Mouse (Mus musculus) heart, embryonic 10.5 days (tissue): ENCODE measurements around the gene Boc. TPM values are rescaled to one million over a fixed set of nuclear protein-coding genes. Genes with fewer than 3 reads are reported as not detected.

Experiments used
- DNase-seq: peaks from one replicate; pipeline ENCODE4 v3.0.0-alpha.2; 2017; ENCODE audit warnings: low spot score
- H3K27ac ChIP-seq: fragments of 300-500 bp; sonication (generic); 2 replicates; pipeline ENCODE4 v1.5.1; 2016; ENCODE audit warnings: mild to moderate bottlenecking
- H3K27me3 ChIP-seq: fragments of 300-500 bp; sonication (generic); 2 replicates; pipeline ENCODE4 v1.6.1; 2016; ENCODE audit warnings: mild to moderate bottlenecking; ENCODE audit not compliant: poor library complexity, insufficient read depth, severe bottlenecking
- H3K36me3 ChIP-seq: fragments of 300-500 bp; sonication (generic); 2 replicates; pipeline ENCODE4 v1.6.1; 2016; ENCODE audit warnings: mild to moderate bottlenecking, moderate library complexity
- H3K4me1 ChIP-seq: fragments of 300-500 bp; sonication (generic); 2 replicates; pipeline ENCODE4 v1.6.1; 2016; ENCODE audit warnings: mild to moderate bottlenecking
- H3K4me3 ChIP-seq: fragments of 300-500 bp; sonication (generic); 2 replicates; pipeline ENCODE4 v1.5.1; 2016; ENCODE audit warnings: mild to moderate bottlenecking, moderate library complexity
- H3K9me3 ChIP-seq: fragments of 300-500 bp; sonication (generic); 2 replicates; pipeline ENCODE4 v1.6.1; 2016; ENCODE audit warnings: mild to moderate bottlenecking, moderate library complexity
- WGBS: fragments of 180-500 bp; shearing (Covaris S2); methylation state at CpG from one replicate; pipeline ENCODE4 v1.1.7; 2016; 5-methylcytosine and 5-hydroxymethylcytosine counted together
- polyA plus RNA-seq: library from polyadenylated mRNA; unstranded; fragments of >200 nt; fragmentation: Nextera tagmentation; extraction: Ambion mirVana; gene quantifications from 2 replicates; pipeline ENCODE4 v1.2.1, GENCODE M21; 2016

The Boc gene
- polyA plus RNA-seq, 1 experiment from 2014 or later = 8.7 TPM

DNA sequence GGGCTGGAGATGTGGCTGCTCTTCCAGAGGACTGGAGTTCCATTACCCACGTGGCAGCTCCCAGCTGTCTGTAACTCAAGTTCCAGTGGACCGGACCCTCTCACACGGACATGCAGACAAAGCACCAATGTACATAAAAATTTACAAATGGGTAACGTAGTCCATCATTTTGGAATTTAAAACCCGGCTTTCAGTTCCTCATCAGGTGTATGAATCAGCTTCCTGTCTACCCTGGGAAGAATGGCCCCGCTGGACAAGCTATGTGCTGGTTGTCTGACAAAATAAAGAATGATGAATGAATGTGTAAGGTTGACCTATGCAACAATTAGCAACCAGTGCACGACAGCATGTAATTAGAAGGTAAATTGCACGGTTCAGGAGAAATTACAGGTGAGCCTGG lies 5.7 kb upstream of the Boc start:
- Histone ChIP-seq H3K27ac (no peak overlapping the region), H3K36me3 (no peaks in the 10 kb centered on the region), H3K27me3 (no peaks in the 10 kb centered on the region), H3K4me1 (0 out of 2 replicates have a peak, but pooled peaks cover 4% of the 10 kb centered on the region), H3K4me3 (no peak overlapping the region), H3K9me3 (no peaks in the 10 kb centered on the region)
- 73% methylated on average over 8 of the region's 8 CpGs for WGBS
- peak; percentile 45 for DNase-seq

DNA sequence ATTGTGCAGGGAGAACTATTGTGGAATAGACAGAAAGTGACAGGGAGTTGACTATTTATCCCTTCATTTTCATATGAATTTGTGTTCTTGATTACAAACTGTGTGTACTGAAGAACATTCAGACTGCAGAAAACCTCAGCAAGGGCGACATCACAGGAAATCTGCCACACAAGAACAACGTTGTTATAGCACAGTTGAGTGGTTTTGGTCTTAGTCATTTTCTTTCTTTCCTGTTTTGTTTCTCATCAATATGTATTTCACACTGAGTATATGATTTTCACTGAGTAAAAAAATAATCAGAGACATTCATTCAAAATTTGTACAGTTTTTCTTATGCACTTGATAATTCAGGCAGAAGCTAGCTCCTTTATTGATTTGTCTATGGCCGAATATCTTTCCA lies 3.4 kb upstream of the Boc start:
- Histone ChIP-seq H3K27me3 (no peaks in the 10 kb centered on the region), H3K4me1 (peaks cover 9% of the 10 kb centered on the region; the same call in 1 of the 2 replicates), H3K27ac (no peak overlapping the region), H3K36me3 (no peaks in the 10 kb centered on the region), H3K4me3 (no peak overlapping the region), H3K9me3 (no peaks in the 10 kb centered on the region)
- DNase-seq = peak; percentile 33
- 76% methylated on average over 3 of the region's 3 CpGs for WGBS

DNA sequence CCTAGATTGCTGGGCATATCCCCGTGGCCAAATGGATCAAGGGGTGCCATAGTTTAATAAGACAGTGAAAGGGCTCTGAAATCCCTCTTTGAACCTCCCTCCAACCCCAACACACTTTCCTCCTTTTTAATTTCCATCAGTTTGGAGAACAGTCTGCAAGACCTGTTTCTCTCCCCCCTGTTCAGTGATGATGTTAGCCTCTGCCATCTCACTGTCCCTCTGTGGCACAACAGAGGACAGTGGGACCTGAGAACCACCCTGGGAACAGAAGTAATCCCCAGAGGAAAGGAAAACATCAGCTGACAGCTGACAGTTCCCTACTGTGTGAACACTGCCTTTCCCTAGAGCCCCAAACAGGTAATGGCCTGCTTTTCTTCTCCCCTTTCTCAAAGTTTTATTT lies 1.5 kb upstream of the Boc start:
- no peak overlapping the region for H3K27ac ChIP-seq
- H3K4me3 ChIP-seq = no peak overlapping the region
- WGBS = 43% methylated on average over 1 of the region's 1 CpGs
- DNase-seq = peak; percentile 51
- no peaks in the 10 kb centered on the region for H3K36me3 ChIP-seq
- no peaks in the 10 kb centered on the region for H3K27me3 ChIP-seq
- H3K4me1 ChIP-seq = peaks cover 7% of the 10 kb centered on the region; the same call in 1 of the 2 replicates
- H3K9me3 ChIP-seq = no peaks in the 10 kb centered on the region

DNA sequence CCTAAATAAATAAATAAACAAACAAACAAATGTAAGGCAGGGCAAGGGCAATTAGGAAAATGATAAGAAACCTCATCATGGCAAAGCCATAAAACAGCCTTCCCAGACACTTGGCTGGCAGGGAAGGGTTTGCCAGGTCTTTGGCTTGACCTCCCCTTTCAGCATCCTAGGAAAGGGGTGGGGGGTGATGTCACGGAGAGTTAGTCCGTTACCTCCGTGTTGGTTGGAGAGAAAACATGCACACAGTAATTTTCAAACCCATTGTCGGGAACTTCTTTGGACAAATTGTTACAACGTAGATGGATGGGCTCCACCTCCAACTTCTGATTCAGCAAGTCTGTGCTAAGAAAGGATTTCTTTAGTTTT lies 616 bp upstream of the Boc start:
- peaks cover 5% of the 10 kb centered on the region; the same call in 1 of the 2 replicates for H3K4me1 ChIP-seq
- H3K4me3 ChIP-seq = peak overlapping the region; percentile 83
- 12% methylated on average over 5 of the region's 5 CpGs for WGBS
- H3K36me3 ChIP-seq = no peaks in the 10 kb centered on the region
- peak; percentile 48 for DNase-seq
- no peaks in the 10 kb centered on the region for H3K9me3 ChIP-seq
- H3K27ac ChIP-seq = peak overlapping the region; percentile 93; the same call in 1 of the 2 replicates
- no peaks in the 10 kb centered on the region for H3K27me3 ChIP-seq

DNA sequence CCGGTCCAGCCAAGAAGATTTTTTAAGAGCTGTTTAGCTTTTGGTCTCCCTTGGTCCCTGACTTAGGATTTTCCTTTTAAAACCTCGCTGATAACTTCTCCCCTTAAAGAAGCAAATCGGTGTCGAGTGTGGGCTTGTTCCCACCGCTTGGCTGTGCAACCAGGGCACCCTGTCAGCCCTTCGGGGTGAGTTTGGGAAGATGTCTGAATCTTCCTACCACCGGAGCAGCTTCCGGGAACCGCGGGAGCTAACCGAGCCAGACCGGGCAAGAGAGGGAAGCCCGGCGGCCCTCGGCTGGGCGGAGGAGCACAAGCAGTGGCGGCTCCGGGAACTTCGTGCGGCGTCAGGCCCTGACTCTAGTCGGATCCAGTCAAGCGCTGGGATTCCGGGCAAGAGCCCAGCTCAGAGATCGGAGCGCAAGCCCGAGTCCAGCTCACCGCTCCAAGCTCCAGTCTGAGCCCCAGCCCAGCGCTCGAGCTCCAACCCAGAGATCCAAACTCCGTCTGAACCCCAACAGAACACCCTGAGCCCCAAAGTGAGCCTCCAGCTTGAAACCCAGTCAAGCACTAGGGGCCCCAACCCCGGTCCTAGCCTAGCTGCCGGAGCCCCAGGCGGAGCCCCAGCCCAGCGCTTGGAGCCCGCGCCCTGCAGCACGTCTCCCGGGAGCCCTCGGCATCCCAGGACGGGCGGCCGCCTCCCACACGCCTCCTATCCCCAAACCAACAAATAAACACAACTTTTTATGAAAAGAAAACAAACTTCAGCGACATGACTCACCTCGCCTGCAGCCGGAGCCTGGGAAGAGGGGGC lies 831 bp downstream of the Boc start:
- Histone ChIP-seq H3K27ac (peak overlapping the region; percentile 93), H3K36me3 (no peaks in the 10 kb centered on the region), H3K4me1 (peaks cover 5% of the 10 kb centered on the region; the same call in 1 of the 2 replicates), H3K9me3 (no peaks in the 10 kb centered on the region), H3K4me3 (peak overlapping the region; percentile 83), H3K27me3 (peaks cover 2% of the 10 kb centered on the region; the same call in 1 of the 2 replicates)
- under 1% methylated on average over 47 of the region's 47 CpGs for WGBS
- DNase-seq = peak; percentile 90

DNA sequence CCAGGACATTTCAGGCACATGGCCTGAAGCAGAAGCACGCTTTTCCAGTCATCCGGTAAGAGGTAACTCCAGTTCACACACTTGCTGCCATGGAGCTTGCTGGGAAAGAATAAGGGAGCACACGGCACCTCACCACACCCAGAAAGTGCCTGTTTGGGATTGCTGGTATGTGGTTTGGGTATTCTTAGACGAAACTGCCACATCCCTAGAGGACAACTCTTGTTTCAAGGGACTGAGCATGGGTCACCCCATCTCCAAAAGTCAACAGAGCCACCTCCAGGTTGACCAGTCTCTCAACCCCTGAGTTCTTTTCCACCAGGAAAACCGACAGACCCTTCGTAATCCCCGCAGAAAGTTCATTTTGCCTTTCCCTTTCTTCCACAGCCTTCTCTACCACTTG lies 1.6 kb downstream of the Boc start:
- peak overlapping the region; percentile 93 for H3K27ac ChIP-seq
- DNase-seq = peak; percentile 63
- peak overlapping the region; percentile 83 for H3K4me3 ChIP-seq
- no peaks in the 10 kb centered on the region for H3K9me3 ChIP-seq
- H3K36me3 ChIP-seq = no peaks in the 10 kb centered on the region
- 44% methylated on average over 7 of the region's 7 CpGs for WGBS
- H3K4me1 ChIP-seq = peaks cover 8% of the 10 kb centered on the region; the same call in 1 of the 2 replicates
- peaks cover 3% of the 10 kb centered on the region; the same call in 1 of the 2 replicates for H3K27me3 ChIP-seq

DNA sequence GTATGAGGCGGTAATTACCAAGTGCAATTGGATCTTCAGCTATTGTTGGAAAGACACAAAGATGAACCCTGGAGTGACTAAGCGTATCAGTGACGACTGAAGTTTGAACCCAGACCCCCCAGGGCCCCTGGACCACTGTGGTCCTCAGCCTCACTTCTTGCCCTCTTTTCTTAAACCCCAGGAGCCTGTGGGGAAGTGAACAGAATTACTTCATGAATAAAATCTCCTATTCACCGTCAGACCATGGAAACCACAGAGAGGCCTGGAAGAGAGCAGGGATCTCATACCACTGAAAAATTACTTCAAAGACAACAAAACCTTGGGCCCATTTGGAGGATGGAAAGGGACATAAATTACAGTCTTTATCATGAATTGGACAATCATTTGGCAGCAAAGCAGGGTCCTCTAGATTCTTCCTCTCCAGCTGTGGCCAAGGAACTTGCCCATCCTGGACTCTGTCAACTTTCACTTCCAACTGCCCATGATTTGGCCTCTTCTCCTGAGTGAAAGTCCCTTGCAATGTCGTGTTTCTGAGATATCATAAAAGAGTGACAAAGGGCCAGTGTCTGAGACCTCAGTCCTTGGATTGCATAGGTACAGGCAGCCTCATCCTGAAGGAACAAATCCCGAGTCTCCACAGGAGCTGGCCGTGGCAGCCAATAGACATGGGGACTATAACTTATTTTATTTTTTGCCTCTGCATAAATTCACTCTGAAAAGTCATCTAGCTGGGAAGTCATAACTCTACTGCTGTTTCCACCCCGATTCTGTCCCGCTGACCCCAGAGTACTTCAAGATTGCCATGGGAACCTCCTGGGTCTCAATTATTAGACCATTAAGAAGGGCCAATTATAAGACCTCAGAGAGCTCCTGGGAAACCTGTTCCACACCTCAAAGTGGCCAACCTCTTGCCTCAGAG lies 2.6 kb downstream of the Boc start:
- peak; percentile 43 for DNase-seq
- 74% methylated on average over 9 of the region's 9 CpGs for WGBS

DNA sequence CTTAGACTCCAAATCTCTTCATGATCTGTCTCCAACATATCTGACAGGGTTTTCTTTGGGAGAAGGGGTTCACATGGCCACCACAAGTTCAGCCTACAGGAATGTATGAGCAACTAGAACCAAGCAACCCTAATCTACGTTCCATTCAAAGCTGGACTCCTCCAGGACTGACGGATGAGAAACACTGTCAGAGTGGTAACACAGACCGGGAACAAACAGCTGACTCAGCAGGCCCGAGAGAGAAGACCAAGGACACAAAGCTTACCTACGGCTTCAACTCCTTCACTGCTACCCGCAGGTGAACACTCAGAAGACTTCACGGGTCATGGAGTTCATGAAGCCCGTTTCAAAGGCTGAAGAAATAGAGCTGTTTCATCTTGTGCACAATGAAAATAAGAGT lies 4.8 kb downstream of the Boc start:
- DNase-seq = peak; percentile 72
- peaks cover 3% of the 10 kb centered on the region; the same call in 1 of the 2 replicates for H3K27me3 ChIP-seq
- 69% methylated on average over 8 of the region's 8 CpGs for WGBS

More for the DNA sequence above, 2.6 kb downstream of the Boc start:
- H3K27me3 ChIP-seq = peaks cover 3% of the 10 kb centered on the region; the same call in 1 of the 2 replicates
- H3K27ac ChIP-seq = no peak overlapping the region
- no peak overlapping the region for H3K4me3 ChIP-seq
- H3K4me1 ChIP-seq = peaks cover 17% of the 10 kb centered on the region
- no peaks in the 10 kb centered on the region for H3K9me3 ChIP-seq
- no peaks in the 10 kb centered on the region for H3K36me3 ChIP-seq

DNA sequence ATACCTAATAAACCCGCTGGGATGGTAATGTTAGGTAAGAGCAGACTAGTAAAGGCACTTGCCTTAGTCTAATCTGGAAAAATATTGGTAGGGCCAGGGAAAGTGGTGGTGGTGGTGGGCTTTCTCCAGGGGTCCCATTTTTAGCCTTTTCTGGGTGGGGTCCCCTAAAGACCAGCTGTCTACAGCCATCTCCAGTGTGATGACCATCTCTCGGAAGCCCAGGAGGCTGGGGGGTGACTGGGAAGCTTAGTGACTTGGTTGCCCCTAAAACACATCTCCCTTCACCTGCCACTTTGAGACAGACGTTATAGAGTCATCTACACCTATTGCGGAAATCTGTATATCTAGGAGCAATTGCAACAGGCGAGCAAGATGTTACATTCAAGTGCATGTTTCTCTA lies 6.0 kb downstream of the Boc start:
- no peaks in the 10 kb centered on the region for H3K9me3 ChIP-seq
- peaks cover 30% of the 10 kb centered on the region for H3K4me1 ChIP-seq
- no peak overlapping the region for H3K4me3 ChIP-seq
- H3K27ac ChIP-seq = no peak overlapping the region
- WGBS = 84% methylated on average over 5 of the region's 5 CpGs
- DNase-seq = peak; percentile 61
- H3K27me3 ChIP-seq = peaks cover 3% of the 10 kb centered on the region; the same call in 1 of the 2 replicates
- 0 out of 2 replicates have a peak, but pooled peaks cover 3% of the 10 kb centered on the region for H3K36me3 ChIP-seq

More for the DNA sequence above, 4.8 kb downstream of the Boc start:
- H3K4me1 ChIP-seq = peaks cover 30% of the 10 kb centered on the region
- H3K4me3 ChIP-seq = no peak overlapping the region
- no peak overlapping the region for H3K27ac ChIP-seq
- no peaks in the 10 kb centered on the region for H3K9me3 ChIP-seq
- no peaks in the 10 kb centered on the region for H3K36me3 ChIP-seq

DNA sequence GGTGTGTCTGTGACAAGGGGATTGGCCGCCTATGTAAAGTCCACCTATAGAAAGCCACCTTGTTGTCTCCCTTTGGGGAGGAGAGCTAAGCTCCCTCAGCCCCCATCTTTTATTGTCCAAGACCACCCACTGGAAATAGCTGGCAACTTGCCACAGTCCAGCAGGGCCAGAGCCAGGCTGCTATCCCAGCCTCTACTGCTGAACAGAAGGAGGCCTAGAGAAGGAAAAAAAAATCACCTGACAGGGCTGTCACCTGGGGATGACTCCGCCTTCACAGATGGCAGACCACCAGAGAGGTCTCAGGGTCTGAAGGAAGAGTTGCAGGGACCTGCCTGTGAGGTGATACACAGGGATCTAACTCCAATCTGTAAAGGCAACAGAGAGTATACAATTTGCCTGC lies 6.7 kb downstream of the Boc start:
- H3K9me3 ChIP-seq = no peaks in the 10 kb centered on the region
- no peak overlapping the region for H3K27ac ChIP-seq
- no peak overlapping the region for H3K4me3 ChIP-seq
- peaks cover 3% of the 10 kb centered on the region; the same call in 1 of the 2 replicates for H3K27me3 ChIP-seq
- 75% methylated on average over 2 of the region's 2 CpGs for WGBS
- H3K4me1 ChIP-seq = peaks cover 32% of the 10 kb centered on the region
- peak; percentile 56 for DNase-seq
- H3K36me3 ChIP-seq = 0 out of 2 replicates have a peak, but pooled peaks cover 3% of the 10 kb centered on the region

DNA sequence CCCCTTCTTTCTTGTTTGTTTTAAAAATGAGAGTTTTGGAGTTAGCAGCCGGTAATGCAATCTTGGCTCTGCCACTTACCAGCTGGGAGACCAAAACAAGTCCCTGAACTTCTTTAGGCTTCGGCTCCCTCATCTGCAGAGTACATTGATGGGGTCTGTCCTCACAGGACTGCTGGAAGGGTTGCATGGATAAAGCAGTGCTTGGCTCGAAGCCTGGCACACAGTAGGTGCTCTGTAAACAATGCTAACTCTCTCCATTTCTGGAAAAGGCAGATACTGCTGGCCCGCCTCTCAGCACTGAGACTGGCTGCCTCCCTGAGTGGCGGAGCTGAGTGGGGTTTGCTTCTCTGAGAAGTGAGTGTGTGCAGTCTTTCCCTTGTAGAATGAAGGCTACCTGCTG lies 7.2 kb downstream of the Boc start:
- no peak overlapping the region for H3K4me3 ChIP-seq
- WGBS = 55% methylated on average over 5 of the region's 5 CpGs
- peak; percentile 73 for DNase-seq
- no peak overlapping the region for H3K27ac ChIP-seq
- H3K27me3 ChIP-seq = peaks cover 3% of the 10 kb centered on the region; the same call in 1 of the 2 replicates
- 0 out of 2 replicates have a peak, but pooled peaks cover 3% of the 10 kb centered on the region for H3K36me3 ChIP-seq
- peaks cover 36% of the 10 kb centered on the region for H3K4me1 ChIP-seq
- H3K9me3 ChIP-seq = no peaks in the 10 kb centered on the region

DNA sequence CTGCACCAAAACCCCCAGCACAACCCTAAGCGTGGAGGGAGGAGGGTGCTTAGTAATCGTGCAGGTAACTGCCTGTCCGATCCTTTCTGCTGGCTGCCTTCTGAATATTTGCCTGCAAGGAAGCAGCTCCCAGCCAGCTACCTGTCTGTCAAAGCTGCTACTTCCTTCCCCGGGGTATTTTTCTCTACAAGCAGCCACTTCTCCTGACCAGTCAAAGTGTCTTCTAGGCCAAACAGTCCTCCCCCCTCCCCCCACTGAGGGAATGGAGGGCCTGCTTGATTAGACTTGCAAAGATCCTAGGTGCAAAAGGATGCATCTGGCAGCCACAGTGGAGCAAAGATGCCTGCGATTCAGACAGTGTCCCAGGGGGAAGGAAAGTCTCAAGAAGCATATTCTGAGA lies 7.9 kb downstream of the Boc start:
- no peak overlapping the region for H3K4me3 ChIP-seq
- WGBS = 17% methylated on average over 5 of the region's 5 CpGs
- H3K36me3 ChIP-seq = 0 out of 2 replicates have a peak, but pooled peaks cover 3% of the 10 kb centered on the region
- peak; percentile 20 for DNase-seq
- peaks cover 3% of the 10 kb centered on the region; the same call in 1 of the 2 replicates for H3K27me3 ChIP-seq
- H3K9me3 ChIP-seq = no peaks in the 10 kb centered on the region
- H3K27ac ChIP-seq = no peak overlapping the region
- peaks cover 38% of the 10 kb centered on the region for H3K4me1 ChIP-seq
